Mouse (Mus musculus) heart, embryonic 12.5 days (tissue): ENCODE data around the gene Piwil4. TPM values are rescaled to one million over a fixed set of nuclear protein-coding genes. Genes with fewer than 3 reads are reported as not detected.

ENCODE experiments used
- ATAC-seq: fragments of 200-750 bp; cut with Nextera tagmentation; 2 replicates; pipeline ENCODE4 v1.8.0; 2017; ENCODE audit warnings: moderate TSS enrichment, moderate library complexity; ENCODE audit not compliant: insufficient number of reproducible peaks, low FRiP score
- H3K27ac ChIP-seq: fragments of 300-500 bp; sonication (generic); 2 replicates; pipeline ENCODE4 v1.5.1; 2016; ENCODE audit warnings: mild to moderate bottlenecking, moderate library complexity; ENCODE audit not compliant: poor library complexity, severe bottlenecking
- H3K27me3 ChIP-seq: fragments of 300-500 bp; sonication (generic); replicated peaks from 2 replicates; pipeline ENCODE4 v1.6.1; 2016; ENCODE audit warnings: mild to moderate bottlenecking, moderate library complexity
- H3K36me3 ChIP-seq: fragments of 300-500 bp; sonication (generic); 2 replicates; pipeline ENCODE4 v1.6.1; 2016; ENCODE audit warnings: mild to moderate bottlenecking, moderate library complexity
- H3K4me1 ChIP-seq: fragments of 300-500 bp; sonication (generic); replicated peaks from 2 replicates; pipeline ENCODE4 v1.6.1; 2016; ENCODE audit warnings: mild to moderate bottlenecking
- H3K4me2 ChIP-seq: fragments of 300-500 bp; sonication (generic); 2 replicates; pipeline ENCODE4 v1.6.1; 2016; ENCODE audit warnings: mild to moderate bottlenecking, moderate library complexity
- H3K4me3 ChIP-seq: fragments of 300-500 bp; sonication (generic); 2 replicates; pipeline ENCODE4 v1.5.1; 2016; ENCODE audit warnings: mild to moderate bottlenecking
- H3K9ac ChIP-seq: fragments of 300-500 bp; sonication (generic); 2 replicates; pipeline ENCODE4 v1.6.1; 2016; ENCODE audit warnings: mild to moderate bottlenecking, moderate library complexity
- H3K9me3 ChIP-seq: fragments of 300-500 bp; sonication (generic); replicated peaks from 2 replicates; pipeline ENCODE4 v1.6.1; 2016; ENCODE audit warnings: mild to moderate bottlenecking, moderate library complexity
- WGBS: fragments of 180-500 bp; shearing (Covaris S2); methylation state at CpG from one replicate; pipeline ENCODE4 v1.1.7; 2016; 5-methylcytosine and 5-hydroxymethylcytosine counted together
- polyA plus RNA-seq: library from polyadenylated mRNA; unstranded; fragments of >200 nt; fragmentation: Nextera tagmentation; extraction: Ambion mirVana; gene quantifications from 2 replicates; pipeline ENCODE4 v1.2.1, GENCODE M21; 2016

Gene Piwil4
- polyA plus RNA-seq, 1 experiment from 2014 or later = 0.08 TPM

GRCm38 (mm10) chr9:14663591-14663990 is 76.9 kb downstream of the Piwil4 start:
- no peak overlapping the region for H3K9ac ChIP-seq
- no peaks in the 10 kb centered on the region for H3K9me3 ChIP-seq
- H3K4me1 ChIP-seq = peaks cover 40% of the 10 kb centered on the region
- no peak overlapping the region for H3K4me2 ChIP-seq
- no peaks in the 10 kb centered on the region for H3K36me3 ChIP-seq
- ATAC-seq = no peak
- 85% methylated on average over 2 of the region's 2 CpGs for WGBS
- H3K27ac ChIP-seq = no peak overlapping the region
- no peaks in the 10 kb centered on the region for H3K27me3 ChIP-seq
- H3K4me3 ChIP-seq = no peak overlapping the region

- H3K4me1 ChIP-seq = peaks cover 40% of the 10 kb centered on the region
- H3K27me3 ChIP-seq = no peaks in the 10 kb centered on the region
- no peak overlapping the region for H3K4me3 ChIP-seq
- no peak overlapping the region for H3K4me2 ChIP-seq
- 51% methylated on average over 7 of the region's 7 CpGs for WGBS
- no peak overlapping the region for H3K9ac ChIP-seq
- H3K36me3 ChIP-seq = no peaks in the 10 kb centered on the region
- H3K27ac ChIP-seq = no peak overlapping the region
- ATAC-seq = no peak
- no peaks in the 10 kb centered on the region for H3K9me3 ChIP-seq
Measured at GRCm38 (mm10) chr9:14662876-14663275, 77.7 kb downstream of the Piwil4 start.

GRCm38 (mm10) chr9:14662138-14662537 is 78.4 kb downstream of the Piwil4 start:
- H3K27me3 ChIP-seq = no peaks in the 10 kb centered on the region
- H3K9ac ChIP-seq = no peak overlapping the region
- H3K4me2 ChIP-seq = no peak overlapping the region
- H3K4me3 ChIP-seq = no peak overlapping the region
- H3K36me3 ChIP-seq = no peaks in the 10 kb centered on the region
- no peak for ATAC-seq
- peaks cover 40% of the 10 kb centered on the region for H3K4me1 ChIP-seq
- 82% methylated on average over 9 of the region's 9 CpGs for WGBS
- H3K9me3 ChIP-seq = no peaks in the 10 kb centered on the region
- no peak overlapping the region for H3K27ac ChIP-seq

- Histone ChIP-seq H3K9ac (no peak overlapping the region), H3K4me3 (no peak overlapping the region), H3K36me3 (no peaks in the 10 kb centered on the region), H3K27me3 (no peaks in the 10 kb centered on the region), H3K9me3 (no peaks in the 10 kb centered on the region), H3K4me1 (peaks cover 23% of the 10 kb centered on the region), H3K4me2 (no peak overlapping the region), H3K27ac (no peak overlapping the region)
- ATAC-seq = no peak
- WGBS = 44% methylated on average over 2 of the region's 2 CpGs
Measured at GRCm38 (mm10) chr9:14657926-14658325, 82.6 kb downstream of the Piwil4 start.

GRCm38 (mm10) chr9:14654010-14654409 is 86.5 kb downstream of the Piwil4 start:
- ATAC-seq = no peak
- Histone ChIP-seq H3K4me3 (no peak overlapping the region), H3K27me3 (no peaks in the 10 kb centered on the region), H3K9ac (no peak overlapping the region), H3K27ac (no peak overlapping the region), H3K4me2 (no peak overlapping the region), H3K36me3 (no peaks in the 10 kb centered on the region), H3K4me1 (0 out of 2 replicates have a peak, but pooled peaks cover 4% of the 10 kb centered on the region), H3K9me3 (no peaks in the 10 kb centered on the region)
- 70% methylated on average over 2 of the region's 2 CpGs for WGBS

GRCm38 (mm10) chr9:14652761-14653160 is 87.8 kb downstream of the Piwil4 start:
- Histone ChIP-seq H3K4me1 (0 out of 2 replicates have a peak, but pooled peaks cover 6% of the 10 kb centered on the region), H3K9ac (no peak overlapping the region), H3K27me3 (no peaks in the 10 kb centered on the region), H3K4me3 (no peak overlapping the region), H3K4me2 (no peak overlapping the region), H3K27ac (no peak overlapping the region), H3K9me3 (no peaks in the 10 kb centered on the region), H3K36me3 (no peaks in the 10 kb centered on the region)
- 54% methylated on average over 1 of the region's 1 CpGs for WGBS
- no peak for ATAC-seq

GRCm38 (mm10) chr9:14647849-14648248 is 92.7 kb downstream of the Piwil4 start:
- 72% methylated on average over 8 of the region's 8 CpGs for WGBS
- ATAC-seq = no peak
- no peaks in the 10 kb centered on the region for H3K27me3 ChIP-seq
- no peak overlapping the region for H3K27ac ChIP-seq
- no peak overlapping the region for H3K4me3 ChIP-seq
- no peaks in the 10 kb centered on the region for H3K36me3 ChIP-seq
- no peak overlapping the region for H3K9ac ChIP-seq
- no peak overlapping the region for H3K4me2 ChIP-seq
- H3K4me1 ChIP-seq = peaks cover 13% of the 10 kb centered on the region
- 0 out of 2 replicates have a peak, but pooled peaks cover 6% of the 10 kb centered on the region for H3K9me3 ChIP-seq

GRCm38 (mm10) chr9:14646641-14647040 is 93.9 kb downstream of the Piwil4 start:
- 0 out of 2 replicates have a peak, but pooled peaks cover 6% of the 10 kb centered on the region for H3K9me3 ChIP-seq
- no peak overlapping the region for H3K4me3 ChIP-seq
- 91% methylated on average over 1 of the region's 1 CpGs for WGBS

More at GRCm38 (mm10) chr9:14646641-14647040, 93.9 kb downstream of the Piwil4 start:
- Histone ChIP-seq H3K9ac (no peak overlapping the region), H3K4me1 (peaks cover 22% of the 10 kb centered on the region), H3K4me2 (no peak overlapping the region), H3K27me3 (no peaks in the 10 kb centered on the region), H3K27ac (no peak overlapping the region), H3K36me3 (no peaks in the 10 kb centered on the region)
- ATAC-seq = no peak

Other genes with a start within 250 kb of the Piwil4 start
- gene Kdm4d, start 240.3 kb downstream of the Piwil4 start, polyA plus RNA-seq = 0.14 and 0.15 TPM in 2 replicates
- gene Cwc15, start 240.1 kb downstream of the Piwil4 start, polyA plus RNA-seq = 126 and 130 TPM in 2 replicates
- 20.5 and 20.6 TPM in 2 replicates for gene Amotl1, start 95.7 kb downstream of the Piwil4 start, polyA plus RNA-seq
- 1.7 and 2.0 TPM in 2 replicates for gene Fut4, start 11.7 kb upstream of the Piwil4 start, polyA plus RNA-seq
- not detected in 2 replicates for gene 1700012B09Rik, start 30.3 kb upstream of the Piwil4 start, polyA plus RNA-seq
- 19.5 and 23.6 TPM in 2 replicates for gene Mre11a, start 43.9 kb upstream of the Piwil4 start, polyA plus RNA-seq
- gene Ankrd49, start 44.1 kb upstream of the Piwil4 start, polyA plus RNA-seq = 26.0 and 27.5 TPM in 2 replicates
- gene Gpr83, start 119.5 kb upstream of the Piwil4 start, polyA plus RNA-seq = not detected in 2 replicates
- gene Izumo1r, start 163.2 kb upstream of the Piwil4 start, polyA plus RNA-seq = not detected in 2 replicates